Mouse (Mus musculus): ENCODE data around the gene Gm21497. TPM values are rescaled to one million over a fixed set of nuclear protein-coding genes. Genes with fewer than 3 reads are reported as not detected.

Gm21497 gene
- not detected for polyA plus RNA-seq (2014; fragmentation: Illumina TruSeq; extraction: RNeasy Lipid Tissue Mini Kit (QIAGEN cat#74804); ENCODE audit: low read depth, low replicate concordance)

GRCm38 (mm10) chrY:61646446-61646845, at the start of gene Gm21497:
TSS of gene Gm21497 (plus strand) at chrY:61646746.

